Mouse (Mus musculus): ENCODE data around the gene Igflr1. TPM values are rescaled to one million over a fixed set of nuclear protein-coding genes. Genes with fewer than 3 reads are reported as not detected.

Igflr1 gene
- polyA plus RNA-seq, 1 experiment from 2014 or later, result 1.7 TPM

DNA sequence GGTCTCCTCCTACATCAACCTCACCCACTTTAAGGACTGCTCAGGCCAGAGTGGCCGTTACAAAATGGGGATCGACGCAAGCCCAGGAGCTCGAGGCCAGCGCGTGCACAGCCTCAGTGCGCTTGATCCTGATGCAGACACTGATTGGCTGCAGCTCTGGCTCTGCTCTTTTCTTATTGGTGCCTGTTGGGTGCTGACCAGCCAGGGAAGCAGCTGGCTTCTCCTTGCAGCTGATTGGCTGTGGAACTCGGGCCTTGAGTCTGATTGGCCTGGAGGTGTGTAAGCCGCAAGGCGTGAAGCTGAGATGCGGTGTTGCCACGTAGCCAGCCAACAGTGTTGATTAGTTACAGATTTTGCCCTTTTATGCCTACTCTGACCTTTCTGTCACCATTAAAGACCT lies 33.6 kb downstream of the Igflr1 start, which contains the start of gene Zbtb32:
Gene Zbtb32, minus strand, starts transcription at position 124 of the 400 bp plus-strand sequence.
- DNase-seq (ENCODE audit: low spot score) (no peak), ATAC-seq (no peak)
- Histone ChIP-seq H3K36me3 (ENCODE audit: control insufficient read depth, insufficient read depth, low read length) (no peaks in the 10 kb centered on the region), H3K9me3 (replicated peaks; ENCODE audit: control insufficient read depth, low read length) (no peaks in the 10 kb centered on the region), H3K4me3 (ENCODE audit: low read depth, low read length) (peak within 1 kb of the TSS; percentile 13; the same call in 1 of the 2 replicates), H3K4me2 (ENCODE audit: low read length) (peak within 1 kb of the TSS; percentile 42), H3K27me3 (replicated peaks; ENCODE audit: control insufficient read depth, insufficient read depth, low read length) (no peaks in the 10 kb centered on the region), H3K9ac (ENCODE audit: low read length) (no peak within 1 kb of the TSS), H3K4me1 (ENCODE audit: control insufficient read depth, insufficient read depth, low read length) (no peaks in the 10 kb centered on the region), H3K27ac (ENCODE audit: low read depth, low read length) (no peak within 1 kb of the TSS; the same call in 1 of the 2 replicates)
- 91% methylated on average over 12 of the region's 12 CpGs for WGBS

DNA sequence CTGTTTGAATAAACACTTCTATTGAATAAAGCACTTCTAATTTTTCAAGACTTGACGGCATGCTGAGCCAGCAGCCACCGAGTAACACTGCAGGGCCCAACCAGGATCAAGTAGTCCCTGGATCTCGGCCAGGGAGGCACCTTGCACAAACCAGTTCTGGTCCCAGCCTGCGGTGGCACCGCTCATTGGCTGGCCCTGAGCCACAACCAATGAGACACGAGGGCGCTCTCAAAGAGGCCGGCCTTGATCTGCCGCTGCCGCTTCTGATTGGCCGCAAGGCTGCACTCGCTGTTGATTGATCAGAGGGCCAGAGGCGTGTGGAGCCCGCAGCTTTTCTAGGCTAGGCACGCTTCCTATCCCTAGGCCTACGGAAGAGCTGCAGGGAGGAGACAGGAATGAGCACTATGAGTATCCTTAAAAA lies 34.7 kb downstream of the Igflr1 start:
- ATAC-seq (peak; percentile 98), DNase-seq (ENCODE audit: low spot score) (peak; percentile 99)
- under 1% methylated on average over 16 of the region's 16 CpGs for WGBS
- Histone ChIP-seq H3K36me3 (ENCODE audit: control insufficient read depth, insufficient read depth, low read length) (no peaks in the 10 kb centered on the region), H3K9me3 (replicated peaks; ENCODE audit: control insufficient read depth, low read length) (no peaks in the 10 kb centered on the region), H3K4me2 (ENCODE audit: low read length) (peak overlapping the region; percentile 42), H3K9ac (ENCODE audit: low read length) (peak overlapping the region; percentile 30; the same call in 1 of the 2 replicates), H3K27me3 (replicated peaks; ENCODE audit: control insufficient read depth, insufficient read depth, low read length) (no peaks in the 10 kb centered on the region), H3K4me1 (ENCODE audit: control insufficient read depth, insufficient read depth, low read length) (no peaks in the 10 kb centered on the region), H3K27ac (ENCODE audit: low read depth, low read length) (peak overlapping the region; percentile 49; the same call in 1 of the 2 replicates), H3K4me3 (ENCODE audit: low read depth, low read length) (peak overlapping the region; percentile 13; the same call in 1 of the 2 replicates)

DNA sequence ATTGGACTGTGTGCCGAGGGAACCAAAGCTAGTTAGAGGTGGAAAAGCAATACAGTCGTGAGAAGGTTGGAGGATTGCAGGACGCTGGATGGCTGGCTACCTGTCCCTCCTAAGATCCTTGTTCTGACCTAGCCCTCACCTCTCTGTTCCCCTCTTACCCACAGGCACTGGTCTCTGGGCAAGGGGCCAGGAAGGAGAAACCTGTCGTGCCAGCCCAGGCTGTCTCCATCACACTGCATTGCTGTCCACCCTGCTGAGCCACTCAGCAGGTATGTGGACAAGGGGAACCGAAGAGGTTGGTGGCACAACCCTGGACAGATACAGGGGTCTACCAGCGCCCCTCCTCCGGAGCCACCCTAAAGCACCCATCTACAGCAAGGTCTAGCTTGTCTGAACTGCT lies 35.4 kb downstream of the Igflr1 start:
- peak overlapping the region; percentile 49; the same call in 1 of the 2 replicates for H3K27ac ChIP-seq (ENCODE audit: low read depth, low read length)
- ATAC-seq (no peak), DNase-seq (ENCODE audit: low spot score) (no peak)
- WGBS, result 63% methylated on average over 7 of the region's 7 CpGs
- no peaks in the 10 kb centered on the region for H3K9me3 ChIP-seq (replicated peaks; ENCODE audit: control insufficient read depth, low read length)
- no peak overlapping the region for H3K4me3 ChIP-seq (ENCODE audit: low read depth, low read length)
- peak overlapping the region; percentile 30; the same call in 1 of the 2 replicates for H3K9ac ChIP-seq (ENCODE audit: low read length)
- H3K27me3 ChIP-seq (replicated peaks; ENCODE audit: control insufficient read depth, insufficient read depth, low read length), result no peaks in the 10 kb centered on the region
- no peaks in the 10 kb centered on the region for H3K4me1 ChIP-seq (ENCODE audit: control insufficient read depth, insufficient read depth, low read length)
- H3K4me2 ChIP-seq (ENCODE audit: low read length), result no peak overlapping the region
- no peaks in the 10 kb centered on the region for H3K36me3 ChIP-seq (ENCODE audit: control insufficient read depth, insufficient read depth, low read length)

DNA sequence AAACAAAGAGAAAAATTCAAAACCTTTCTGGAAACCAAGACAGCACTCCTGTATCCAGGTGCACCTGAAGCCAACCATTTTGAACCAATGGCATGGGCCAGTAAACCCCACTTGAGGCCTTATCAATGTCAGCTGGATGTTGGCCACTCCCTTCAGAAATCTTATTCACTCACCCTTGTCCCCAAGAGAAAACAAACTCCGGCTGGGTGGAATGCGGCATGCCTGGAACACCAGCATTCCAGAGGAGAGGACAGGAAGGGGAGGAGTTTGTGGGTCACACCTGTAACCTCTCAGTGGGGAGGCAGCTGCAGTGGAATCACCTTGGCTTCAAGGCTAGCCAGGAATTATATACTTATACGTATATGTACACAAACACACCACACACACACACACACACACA lies 37.4 kb downstream of the Igflr1 start:
- Histone ChIP-seq H3K36me3 (ENCODE audit: control insufficient read depth, insufficient read depth, low read length) (no peaks in the 10 kb centered on the region), H3K4me3 (ENCODE audit: low read depth, low read length) (no peak overlapping the region), H3K9ac (ENCODE audit: low read length) (no peak overlapping the region), H3K4me1 (ENCODE audit: control insufficient read depth, insufficient read depth, low read length) (no peaks in the 10 kb centered on the region), H3K27ac (ENCODE audit: low read depth, low read length) (no peak overlapping the region), H3K9me3 (replicated peaks; ENCODE audit: control insufficient read depth, low read length) (no peaks in the 10 kb centered on the region), H3K27me3 (replicated peaks; ENCODE audit: control insufficient read depth, insufficient read depth, low read length) (no peaks in the 10 kb centered on the region), H3K4me2 (ENCODE audit: low read length) (no peak overlapping the region)
- WGBS, result 64% methylated on average over 3 of the region's 3 CpGs
- no peak for DNase-seq (ENCODE audit: low spot score)
- no peak for ATAC-seq

DNA sequence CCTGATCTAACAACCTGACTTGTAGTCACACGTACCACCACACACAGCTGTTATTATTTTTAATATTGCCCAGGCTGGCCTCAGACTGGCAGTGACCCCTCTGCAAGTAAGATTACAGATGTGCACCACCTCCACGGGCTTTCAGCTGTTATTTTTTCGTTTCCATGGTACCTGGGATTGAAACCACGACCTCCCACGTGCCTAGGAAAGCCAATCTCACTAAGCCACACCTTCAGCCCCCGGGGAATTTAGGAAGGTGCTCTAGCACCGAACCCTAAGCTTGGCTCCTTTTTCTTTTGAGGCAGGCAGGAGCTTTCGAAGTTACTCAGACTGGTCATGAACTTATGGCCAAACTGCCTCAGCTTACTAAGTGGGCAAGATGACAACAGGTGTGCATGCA lies 39.2 kb downstream of the Igflr1 start:
- Histone ChIP-seq H3K36me3 (ENCODE audit: control insufficient read depth, insufficient read depth, low read length) (no peaks in the 10 kb centered on the region), H3K27me3 (replicated peaks; ENCODE audit: control insufficient read depth, insufficient read depth, low read length) (no peaks in the 10 kb centered on the region), H3K4me1 (ENCODE audit: control insufficient read depth, insufficient read depth, low read length) (no peaks in the 10 kb centered on the region), H3K9ac (ENCODE audit: low read length) (no peak overlapping the region), H3K9me3 (replicated peaks; ENCODE audit: control insufficient read depth, low read length) (no peaks in the 10 kb centered on the region), H3K4me2 (ENCODE audit: low read length) (no peak overlapping the region), H3K4me3 (ENCODE audit: low read depth, low read length) (no peak overlapping the region), H3K27ac (ENCODE audit: low read depth, low read length) (no peak overlapping the region)
- 58% methylated on average over 8 of the region's 8 CpGs for WGBS
- DNase-seq (ENCODE audit: low spot score) (no peak), ATAC-seq (no peak)

DNA sequence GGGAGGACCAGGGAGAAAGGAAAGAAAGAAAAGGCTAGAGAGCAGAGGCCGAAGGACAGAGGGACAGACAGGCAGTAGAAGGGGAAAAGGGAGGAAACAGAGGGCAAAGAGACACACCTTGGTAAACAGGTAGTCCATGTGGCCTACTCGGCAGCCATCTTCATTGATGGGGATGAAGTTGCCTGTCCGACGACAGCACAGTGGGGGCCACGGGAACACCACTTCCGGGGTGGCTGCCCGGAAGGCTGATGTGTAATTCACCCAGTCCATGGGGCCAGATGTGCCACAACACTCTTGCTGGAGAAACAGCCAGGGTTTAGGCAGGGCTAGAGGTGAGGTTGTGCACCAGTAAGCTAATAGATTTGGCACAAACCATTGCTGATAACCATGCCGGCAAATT lies 39.7 kb downstream of the Igflr1 start:
- no peaks in the 10 kb centered on the region for H3K27me3 ChIP-seq (replicated peaks; ENCODE audit: control insufficient read depth, insufficient read depth, low read length)
- H3K36me3 ChIP-seq (ENCODE audit: control insufficient read depth, insufficient read depth, low read length), result no peaks in the 10 kb centered on the region
- H3K9me3 ChIP-seq (replicated peaks; ENCODE audit: control insufficient read depth, low read length), result no peaks in the 10 kb centered on the region
- H3K9ac ChIP-seq (ENCODE audit: low read length), result no peak overlapping the region
- DNase-seq (ENCODE audit: low spot score) (no peak), ATAC-seq (no peak)
- H3K27ac ChIP-seq (ENCODE audit: low read depth, low read length), result no peak overlapping the region
- WGBS, result 87% methylated on average over 8 of the region's 8 CpGs
- no peak overlapping the region for H3K4me3 ChIP-seq (ENCODE audit: low read depth, low read length)
- no peaks in the 10 kb centered on the region for H3K4me1 ChIP-seq (ENCODE audit: control insufficient read depth, insufficient read depth, low read length)
- no peak overlapping the region for H3K4me2 ChIP-seq (ENCODE audit: low read length)

DNA sequence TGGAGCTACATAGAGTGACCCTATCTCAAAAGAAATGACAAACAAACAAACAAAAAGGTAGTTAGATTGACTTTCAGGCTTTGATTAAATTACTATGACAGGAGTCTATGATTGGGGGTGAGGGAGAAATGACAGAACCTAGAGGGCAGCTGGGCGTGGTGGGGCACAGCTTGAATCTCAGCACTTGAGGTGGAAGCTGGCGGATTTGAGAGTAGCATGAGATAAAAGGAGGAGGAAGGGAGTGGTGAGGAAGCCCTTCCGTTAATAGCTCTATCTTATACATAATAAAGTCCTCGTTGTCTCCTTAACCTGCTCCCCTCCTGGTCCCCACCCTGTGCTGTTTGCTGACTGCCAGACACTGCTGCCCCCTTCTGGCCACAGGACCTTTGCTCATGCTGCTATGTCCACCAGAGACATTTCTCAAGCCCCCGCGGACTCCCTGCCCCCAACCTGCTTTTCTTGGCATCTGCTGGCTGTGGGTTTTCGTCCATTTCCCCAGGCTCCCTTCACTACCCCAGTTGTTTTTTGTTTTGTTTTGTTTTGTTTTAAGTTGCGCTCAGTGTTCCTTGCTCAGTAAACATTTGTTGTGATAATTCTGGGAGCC lies 42.6 kb downstream of the Igflr1 start:
- no peak overlapping the region for H3K4me2 ChIP-seq (ENCODE audit: low read length)
- H3K4me3 ChIP-seq (ENCODE audit: low read depth, low read length), result no peak overlapping the region
- no peaks in the 10 kb centered on the region for H3K4me1 ChIP-seq (ENCODE audit: control insufficient read depth, insufficient read depth, low read length)
- H3K9me3 ChIP-seq (replicated peaks; ENCODE audit: control insufficient read depth, low read length), result no peaks in the 10 kb centered on the region
- WGBS, result 31% methylated on average over 8 of the region's 8 CpGs
- DNase-seq (ENCODE audit: low spot score) (peak; percentile 54), ATAC-seq (peak; percentile 42; the same call in 1 of the 2 replicates)
- H3K36me3 ChIP-seq (ENCODE audit: control insufficient read depth, insufficient read depth, low read length), result no peaks in the 10 kb centered on the region
- H3K27me3 ChIP-seq (replicated peaks; ENCODE audit: control insufficient read depth, insufficient read depth, low read length), result no peaks in the 10 kb centered on the region
- H3K27ac ChIP-seq (ENCODE audit: low read depth, low read length), result no peak overlapping the region
- H3K9ac ChIP-seq (ENCODE audit: low read length), result no peak overlapping the region; the same call in 1 of the 2 replicates

DNA sequence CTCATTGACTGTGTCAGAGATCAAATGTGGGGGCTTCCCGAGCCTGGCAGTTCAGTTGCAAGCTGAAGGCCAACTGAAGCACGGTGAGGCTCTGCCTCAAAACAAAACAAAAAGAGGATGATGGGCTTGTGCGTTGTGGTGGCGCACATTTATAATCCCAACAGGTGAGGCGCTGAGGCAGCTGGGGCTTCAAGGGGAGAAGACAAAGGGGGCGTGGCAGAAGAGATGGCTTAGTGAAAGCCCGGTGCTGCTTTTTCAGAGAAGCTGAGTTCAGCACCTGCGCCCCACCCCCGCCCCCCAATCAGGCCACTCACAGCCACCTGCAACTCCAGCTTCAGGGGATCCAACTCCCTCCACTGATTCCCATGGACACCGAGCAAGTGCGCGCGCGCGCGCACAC lies 43.2 kb downstream of the Igflr1 start:
- Histone ChIP-seq H3K4me2 (ENCODE audit: low read length) (no peak overlapping the region), H3K36me3 (ENCODE audit: control insufficient read depth, insufficient read depth, low read length) (no peaks in the 10 kb centered on the region), H3K4me1 (ENCODE audit: control insufficient read depth, insufficient read depth, low read length) (no peaks in the 10 kb centered on the region), H3K9ac (ENCODE audit: low read length) (peak overlapping the region; percentile 5; the same call in 1 of the 2 replicates), H3K27ac (ENCODE audit: low read depth, low read length) (no peak overlapping the region), H3K27me3 (replicated peaks; ENCODE audit: control insufficient read depth, insufficient read depth, low read length) (no peaks in the 10 kb centered on the region), H3K4me3 (ENCODE audit: low read depth, low read length) (no peak overlapping the region), H3K9me3 (replicated peaks; ENCODE audit: control insufficient read depth, low read length) (no peaks in the 10 kb centered on the region)
- ATAC-seq, result no peak
- no peak for DNase-seq (ENCODE audit: low spot score)
- WGBS, result 48% methylated on average over 16 of the region's 16 CpGs

DNA sequence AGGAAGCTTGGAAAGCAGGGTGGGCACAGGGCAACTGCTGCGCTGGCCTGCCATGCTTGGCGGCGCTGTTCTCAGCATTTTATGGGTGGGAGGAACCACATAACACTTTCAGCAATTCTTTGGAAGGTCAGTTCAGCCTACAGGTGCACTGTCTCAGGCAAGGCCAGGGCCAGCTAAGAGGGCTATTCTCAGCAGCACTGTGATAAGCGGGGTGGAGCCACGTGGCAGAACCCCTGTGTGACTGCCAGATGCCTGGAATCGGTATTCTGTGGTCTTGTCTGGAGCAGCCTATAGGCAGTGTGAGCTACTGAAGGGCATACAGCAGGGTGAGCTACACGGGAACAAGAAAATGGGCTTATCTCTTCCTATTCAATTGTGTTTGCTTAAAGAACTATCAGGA lies 44.8 kb downstream of the Igflr1 start:
- Histone ChIP-seq H3K27ac (ENCODE audit: low read depth, low read length) (no peak overlapping the region), H3K9ac (ENCODE audit: low read length) (no peak overlapping the region; the same call in 1 of the 2 replicates), H3K36me3 (ENCODE audit: control insufficient read depth, insufficient read depth, low read length) (0 out of 2 replicates have a peak, but pooled peaks cover under 1% of the 10 kb centered on the region), H3K4me2 (ENCODE audit: low read length) (no peak overlapping the region), H3K4me1 (ENCODE audit: control insufficient read depth, insufficient read depth, low read length) (no peaks in the 10 kb centered on the region), H3K9me3 (replicated peaks; ENCODE audit: control insufficient read depth, low read length) (no peaks in the 10 kb centered on the region), H3K27me3 (replicated peaks; ENCODE audit: control insufficient read depth, insufficient read depth, low read length) (no peaks in the 10 kb centered on the region), H3K4me3 (ENCODE audit: low read depth, low read length) (no peak overlapping the region)
- ATAC-seq (no peak), DNase-seq (ENCODE audit: low spot score) (no peak)
- 63% methylated on average over 7 of the region's 7 CpGs for WGBS
